Mouse (Mus musculus): ENCODE data around the gene Apbb2. TPM values are rescaled to one million over a fixed set of nuclear protein-coding genes. Genes with fewer than 3 reads are reported as not detected.
"Not testable (repeated sequence)": the region's sequence is repeated elsewhere in the genome, so short reads cannot be mapped to it uniquely, and the experiment has no call there.

Gene Apbb2
- polyA plus RNA-seq, 1 experiment from 2014 or later = 7.8 TPM

DNA sequence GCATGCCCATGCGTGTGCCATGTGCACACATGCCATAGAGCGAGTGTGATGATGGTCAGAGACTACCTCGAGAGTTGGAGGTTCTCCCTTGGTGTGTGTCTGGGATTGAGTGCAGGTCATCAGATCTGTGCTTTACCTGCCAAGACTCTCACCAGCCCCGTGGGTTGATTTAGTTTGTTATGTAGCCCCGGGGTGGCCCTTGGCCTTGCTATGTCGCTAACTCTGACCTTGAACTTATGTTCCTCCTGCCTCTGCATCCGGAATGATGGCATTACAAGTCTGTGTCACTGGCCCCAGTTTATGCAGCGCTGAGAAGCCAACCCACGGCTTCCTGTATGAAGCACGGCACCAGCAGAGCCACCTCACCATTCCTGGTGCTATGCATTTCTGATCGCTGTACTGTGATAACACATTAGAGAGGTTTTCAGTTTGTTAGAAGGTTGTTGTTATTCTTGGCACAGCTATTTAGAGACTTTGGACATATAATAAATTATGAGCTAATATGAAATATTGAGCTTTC, 324.4 kb downstream of the Apbb2 start:
- Histone ChIP-seq H3K4me3 (ENCODE audit: inconsistent target) (no peak overlapping the region), H3K27ac (no peak overlapping the region), H3K79me2 (ENCODE audit: inconsistent target) (no peaks in the 10 kb centered on the region), H3K36me3 (ENCODE audit: inconsistent target) (no peaks in the 10 kb centered on the region)
- WGBS (ENCODE audit: missing documents) = 59% methylated on average over 11 of the region's 11 CpGs

DNA sequence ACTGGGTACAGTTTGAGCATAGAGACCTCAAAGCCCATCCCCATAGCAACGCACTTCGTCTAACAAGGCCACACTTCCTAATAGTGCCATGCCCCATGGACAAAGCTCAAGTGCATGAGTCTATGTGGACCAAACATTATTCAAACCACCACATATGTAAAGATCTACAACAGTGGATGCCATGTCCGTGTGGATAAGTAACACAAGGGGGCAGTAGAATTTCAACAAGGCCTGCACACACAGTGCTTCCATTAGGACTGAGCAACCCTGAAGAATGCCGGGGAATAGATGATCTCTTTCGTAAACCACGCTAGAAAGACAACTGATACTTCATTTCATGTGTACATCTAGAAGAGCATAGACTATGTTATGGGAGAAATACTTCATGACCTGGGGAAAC, 337.8 kb downstream of the Apbb2 start:
- WGBS (ENCODE audit: missing documents) = 92% methylated on average over 6 of the region's 6 CpGs
- no peaks in the 10 kb centered on the region for H3K36me3 ChIP-seq (ENCODE audit: inconsistent target)
- H3K79me2 ChIP-seq (ENCODE audit: inconsistent target) = no peaks in the 10 kb centered on the region
- H3K4me3 ChIP-seq (ENCODE audit: inconsistent target) = no peak overlapping the region
- no peak overlapping the region for H3K27ac ChIP-seq

- Histone ChIP-seq H3K27ac (peak overlapping the region; percentile 70), H3K79me2 (ENCODE audit: inconsistent target) (no peaks in the 10 kb centered on the region), H3K36me3 (ENCODE audit: inconsistent target) (no peaks in the 10 kb centered on the region), H3K4me3 (ENCODE audit: inconsistent target) (no peak overlapping the region)
- 17% methylated on average over 2 of the region's 2 CpGs for WGBS (ENCODE audit: missing documents)
Observed at GRCm38 (mm10) chr5:66279650-66280049, 338.9 kb downstream of the Apbb2 start.

GRCm38 (mm10) chr5:66274417-66274816, 344.2 kb downstream of the Apbb2 start:
- Histone ChIP-seq H3K79me2 (ENCODE audit: inconsistent target) (no peaks in the 10 kb centered on the region), H3K4me3 (ENCODE audit: inconsistent target) (no peak overlapping the region), H3K36me3 (ENCODE audit: inconsistent target) (no peaks in the 10 kb centered on the region), H3K27ac (no peak overlapping the region)
- 93% methylated on average over 3 of the region's 3 CpGs for WGBS (ENCODE audit: missing documents)

DNA sequence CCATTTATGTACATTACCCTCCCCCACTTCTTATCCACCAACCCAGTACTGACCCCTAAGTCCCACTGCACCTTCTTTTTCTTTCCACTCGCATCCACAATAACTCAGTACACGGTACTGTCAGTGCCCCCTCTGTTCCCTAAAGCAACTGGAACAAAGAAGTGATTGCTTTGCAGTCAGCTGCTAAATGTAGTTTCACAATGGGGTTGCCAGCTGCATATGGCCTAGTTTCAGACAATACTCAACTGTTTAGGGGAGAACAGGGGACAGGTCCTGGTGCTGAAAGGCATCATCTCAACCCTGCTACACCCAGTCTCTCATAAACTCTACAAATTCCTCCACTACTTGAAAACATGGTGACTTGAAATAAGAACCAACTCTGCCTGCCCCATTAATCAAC, 347.4 kb downstream of the Apbb2 start:
- Histone ChIP-seq H3K79me2 (ENCODE audit: inconsistent target) (no peaks in the 10 kb centered on the region), H3K36me3 (ENCODE audit: inconsistent target) (no peaks in the 10 kb centered on the region), H3K4me3 (ENCODE audit: inconsistent target) (no peak overlapping the region), H3K27ac (no peak overlapping the region)
- WGBS (ENCODE audit: missing documents) = 93% methylated on average over 2 of the region's 2 CpGs

- WGBS (ENCODE audit: missing documents) = 83% methylated on average over 7 of the region's 7 CpGs
- Histone ChIP-seq H3K4me3 (ENCODE audit: inconsistent target) (no peak overlapping the region), H3K79me2 (ENCODE audit: inconsistent target) (no peaks in the 10 kb centered on the region), H3K27ac (no peak overlapping the region), H3K36me3 (ENCODE audit: inconsistent target) (no peaks in the 10 kb centered on the region)
Observed at GRCm38 (mm10) chr5:66269616-66270015, 349.0 kb downstream of the Apbb2 start.

DNA sequence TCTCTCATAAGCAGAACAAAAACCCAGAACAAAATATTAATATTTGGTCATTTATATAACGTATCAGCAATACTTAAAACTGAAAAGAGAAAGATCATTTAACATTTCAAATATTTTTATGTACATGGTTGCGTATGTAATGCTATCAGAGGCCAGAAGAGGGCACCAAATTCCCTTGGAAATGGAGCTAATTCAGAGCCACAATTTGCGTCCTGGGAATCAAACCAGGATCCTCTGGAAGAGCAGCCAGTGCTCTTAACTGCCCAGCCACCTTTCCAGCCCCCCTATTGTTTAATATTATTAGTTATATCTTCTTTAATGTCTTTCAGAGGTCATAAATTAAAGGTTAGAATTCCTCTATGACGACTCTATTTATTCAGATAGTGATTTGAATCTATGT, 355.2 kb downstream of the Apbb2 start:
- 33% methylated on average over 3 of the region's 4 CpGs for WGBS (ENCODE audit: missing documents)

GRCm38 (mm10) chr5:66262475-66262874, 356.1 kb downstream of the Apbb2 start:
- Histone ChIP-seq H3K4me3 (ENCODE audit: inconsistent target) (no peak overlapping the region), H3K36me3 (ENCODE audit: inconsistent target) (no peaks in the 10 kb centered on the region), H3K79me2 (ENCODE audit: inconsistent target) (no peaks in the 10 kb centered on the region), H3K27ac (no peak overlapping the region)
- 82% methylated on average over 2 of the region's 2 CpGs for WGBS (ENCODE audit: missing documents)

More for the DNA sequence above, 355.2 kb downstream of the Apbb2 start:
- Histone ChIP-seq H3K4me3 (ENCODE audit: inconsistent target) (no peak overlapping the region), H3K27ac (no peak overlapping the region), H3K36me3 (ENCODE audit: inconsistent target) (no peaks in the 10 kb centered on the region), H3K79me2 (ENCODE audit: inconsistent target) (no peaks in the 10 kb centered on the region)

DNA sequence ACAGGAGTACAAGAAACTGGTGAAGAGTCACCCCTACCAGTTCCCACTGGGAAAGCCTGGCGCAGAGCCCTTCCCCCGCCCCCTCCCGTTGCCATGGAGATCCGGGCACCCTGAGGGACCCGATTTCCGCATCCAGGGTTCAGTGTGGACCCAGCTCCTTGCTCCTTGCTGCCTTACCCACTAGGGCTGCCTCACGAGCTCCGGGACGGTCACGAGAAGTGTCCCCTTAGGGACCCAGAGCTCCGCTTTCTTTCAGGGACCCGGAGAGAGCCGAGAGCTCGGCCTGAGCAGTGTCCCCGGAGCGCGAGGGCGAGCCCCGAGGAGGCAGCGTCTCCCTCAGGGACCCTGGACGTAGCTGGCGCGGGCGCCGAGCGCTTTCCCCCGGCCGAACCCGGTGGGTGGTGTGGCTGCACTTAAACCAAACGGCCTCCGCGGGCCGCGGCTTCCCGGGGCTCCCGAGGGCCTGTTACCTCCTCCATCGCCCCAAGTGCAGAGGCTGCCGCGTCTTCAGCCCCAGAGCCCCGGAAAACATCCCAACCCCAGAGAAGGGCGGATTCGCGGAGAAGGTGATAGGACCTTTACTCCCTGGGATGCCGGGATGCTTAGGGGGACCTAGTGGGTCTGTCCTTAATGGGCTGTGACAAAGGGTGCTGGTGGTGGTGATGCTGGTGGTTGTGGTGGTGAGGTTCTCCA, 358.7 kb downstream of the Apbb2 start, which contains the start of gene Nsun7:
Gene Nsun7, plus strand, starts transcription at position 142 of the 693 bp plus-strand sequence.
- Histone ChIP-seq H3K36me3 (ENCODE audit: inconsistent target) (no peaks in the 10 kb centered on the region), H3K27ac (no peak within 1 kb of the TSS), H3K79me2 (ENCODE audit: inconsistent target) (no peaks in the 10 kb centered on the region), H3K4me3 (ENCODE audit: inconsistent target) (peak within 1 kb of the TSS; percentile 35)
- 5% methylated on average over 44 of the region's 44 CpGs for WGBS (ENCODE audit: missing documents)

- 8% methylated on average over 5 of the region's 5 CpGs for WGBS (ENCODE audit: missing documents)
- peak overlapping the region; percentile 35 for H3K4me3 ChIP-seq (ENCODE audit: inconsistent target)
- H3K36me3 ChIP-seq (ENCODE audit: inconsistent target); H3K79me2 ChIP-seq (ENCODE audit: inconsistent target); H3K27ac ChIP-seq: not testable (repeated sequence)
Observed at GRCm38 (mm10) chr5:66259431-66259755, 359.2 kb downstream of the Apbb2 start.

GRCm38 (mm10) chr5:66259000-66259399, 359.6 kb downstream of the Apbb2 start:
- Histone ChIP-seq H3K4me3 (ENCODE audit: inconsistent target) (no peak overlapping the region), H3K36me3 (ENCODE audit: inconsistent target) (no peaks in the 10 kb centered on the region), H3K27ac (no peak overlapping the region), H3K79me2 (ENCODE audit: inconsistent target) (no peaks in the 10 kb centered on the region)
- WGBS (ENCODE audit: missing documents) = 71% methylated on average over 2 of the region's 2 CpGs

GRCm38 (mm10) chr5:66255044-66255443, 363.5 kb downstream of the Apbb2 start:
- Histone ChIP-seq H3K27ac (no peak overlapping the region), H3K79me2 (ENCODE audit: inconsistent target) (no peaks in the 10 kb centered on the region), H3K4me3 (ENCODE audit: inconsistent target) (no peak overlapping the region), H3K36me3 (ENCODE audit: inconsistent target) (no peaks in the 10 kb centered on the region)
- 82% methylated on average over 10 of the region's 10 CpGs for WGBS (ENCODE audit: missing documents)

DNA sequence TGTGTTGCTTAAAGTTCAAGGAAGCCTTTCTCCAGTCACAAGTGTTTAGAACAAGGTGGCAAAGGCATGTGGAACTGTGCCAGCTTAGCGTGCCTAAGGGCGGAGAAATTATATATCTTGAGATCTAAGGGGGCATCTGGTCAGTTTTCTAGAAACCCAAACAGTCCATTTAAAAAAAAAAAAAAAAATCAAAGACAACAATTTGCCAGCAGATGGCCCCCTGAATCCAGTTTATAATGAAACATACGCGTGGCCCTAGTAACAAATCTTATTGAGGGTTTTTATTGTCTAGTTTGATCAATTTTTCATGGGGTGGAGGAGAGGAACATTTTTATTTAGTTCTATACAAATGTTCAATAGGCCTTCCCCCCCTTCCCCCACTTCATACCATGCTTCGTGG, 365.4 kb downstream of the Apbb2 start:
- no peak overlapping the region for H3K4me3 ChIP-seq (ENCODE audit: inconsistent target)
- H3K27ac ChIP-seq = no peak overlapping the region
- no peaks in the 10 kb centered on the region for H3K36me3 ChIP-seq (ENCODE audit: inconsistent target)
- H3K79me2 ChIP-seq (ENCODE audit: inconsistent target) = no peaks in the 10 kb centered on the region
- WGBS (ENCODE audit: missing documents) = 62% methylated on average over 4 of the region's 5 CpGs
